Mouse (Mus musculus): ENCODE results near the gene Aff3.

Aff3 gene

DNA sequence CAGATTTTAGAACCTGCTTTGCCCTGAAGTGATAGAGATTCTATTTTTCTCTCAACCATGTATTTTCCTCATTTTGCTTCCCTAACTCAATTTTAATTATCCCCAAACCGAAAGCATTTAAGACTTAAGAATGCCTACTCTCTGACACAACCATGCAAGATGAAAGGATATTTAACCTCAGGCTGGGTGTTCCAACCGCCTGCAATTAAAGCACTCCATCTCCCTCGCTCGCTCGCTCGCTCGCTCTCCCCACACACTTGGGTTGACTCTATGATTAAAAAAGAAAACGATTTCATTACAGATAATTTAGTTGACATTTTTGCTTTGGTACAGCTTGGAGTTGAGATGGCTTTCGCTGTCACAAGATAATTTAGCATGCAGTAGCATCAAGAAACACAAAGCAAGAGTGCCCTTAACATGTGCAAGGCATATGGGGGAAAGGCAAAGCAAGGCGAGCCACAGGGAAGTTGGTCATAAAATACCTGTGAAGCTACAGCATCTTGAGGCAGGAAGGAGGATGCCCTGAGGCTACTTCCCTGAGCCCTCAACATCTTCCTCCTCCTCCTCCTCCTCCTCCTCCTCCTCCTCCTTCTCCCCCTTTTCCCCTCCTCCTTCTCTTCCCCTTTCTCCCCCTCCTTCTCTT is 167.7 kb downstream of the Aff3 start:
- in situ Hi-C loops (cut with MseI, MboI), result no loop called here

DNA sequence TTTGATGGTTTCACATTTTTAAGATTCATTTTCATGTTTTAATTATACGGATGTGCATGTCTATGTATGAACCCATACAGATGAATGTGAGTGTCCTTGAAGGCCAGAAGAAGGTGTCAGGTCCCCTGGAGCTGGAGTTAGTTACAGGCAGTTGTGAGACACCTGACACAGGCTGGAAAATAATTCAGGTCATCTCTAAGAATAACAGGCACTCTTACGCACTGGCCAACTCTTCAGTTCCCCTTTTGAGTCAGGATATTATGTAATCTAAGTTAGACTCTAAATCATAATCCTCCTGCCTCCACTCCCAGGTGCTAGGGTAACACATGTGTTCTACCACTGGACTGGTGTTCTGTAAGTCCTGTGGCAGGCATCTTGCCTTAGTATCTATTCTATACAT is 169.5 kb downstream of the Aff3 start:
- in situ Hi-C loops (cut with MseI, MboI), result no loop called here

DNA sequence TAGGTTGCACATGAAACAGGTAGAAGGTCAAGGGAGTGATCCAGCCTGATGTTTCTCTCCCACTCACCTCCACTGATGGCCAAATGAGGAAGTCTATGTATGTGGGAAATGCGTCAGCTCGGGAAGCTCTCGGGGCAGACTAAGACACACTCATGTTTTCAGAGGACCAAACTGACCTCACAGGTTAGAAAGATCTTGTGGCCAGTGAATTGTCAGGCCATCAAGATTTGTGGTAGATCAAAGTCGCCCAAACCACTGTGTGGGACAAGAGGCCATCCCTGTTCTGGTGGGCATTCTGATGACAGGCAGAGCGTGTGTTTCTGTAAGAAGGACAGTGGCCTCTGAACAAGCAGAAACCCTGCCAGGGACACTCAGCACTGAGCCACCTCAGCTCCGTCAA is 175.0 kb downstream of the Aff3 start:
- in situ Hi-C loops (cut with MseI, MboI), result no loop called here

DNA sequence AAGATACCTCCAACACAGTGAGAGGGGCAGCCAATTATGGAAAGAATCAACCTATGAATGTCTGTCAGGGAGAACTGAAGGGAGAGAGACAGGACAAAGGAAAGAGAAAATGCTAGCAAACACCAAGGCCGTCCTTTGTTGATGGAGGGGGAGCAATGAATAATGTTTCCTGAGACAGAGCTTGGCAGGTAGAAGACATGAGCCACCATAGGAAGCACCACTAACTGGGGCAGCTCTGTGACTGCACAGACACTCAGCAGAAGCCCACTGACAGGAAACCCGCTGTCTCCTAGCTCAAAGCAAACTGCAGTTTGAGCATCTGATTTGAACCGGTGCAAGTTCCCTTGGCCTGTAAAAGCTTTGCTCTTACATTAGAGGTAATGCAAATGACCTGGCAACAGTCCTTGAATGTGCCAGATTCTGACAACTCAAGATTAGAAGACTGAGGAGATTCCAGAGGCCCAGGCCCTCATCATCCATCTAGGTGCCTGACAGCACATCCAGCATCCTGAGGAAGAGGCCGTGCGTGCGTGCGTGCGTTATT is 176.0 kb downstream of the Aff3 start:
- in situ Hi-C loops (cut with MseI, MboI), result no loop called here

DNA sequence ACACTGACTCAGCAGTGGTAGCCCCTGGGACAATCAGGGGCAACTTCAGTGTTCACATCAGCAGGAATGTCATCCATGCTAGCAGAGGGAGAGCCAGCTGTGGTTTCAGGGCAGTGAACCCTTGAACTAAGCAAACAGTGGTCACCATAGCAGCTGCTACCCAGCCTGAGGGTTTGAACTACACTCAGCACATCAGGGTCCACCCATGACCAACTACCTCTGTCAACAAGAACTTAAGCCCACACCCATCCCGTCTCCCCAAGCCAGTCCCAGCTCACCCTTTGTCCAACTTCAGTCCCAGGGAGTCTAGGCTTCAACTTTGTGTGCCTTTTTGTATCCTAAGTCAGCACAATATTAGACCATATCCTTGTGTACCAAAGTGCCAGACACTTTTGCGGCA is 176.9 kb downstream of the Aff3 start:
- in situ Hi-C loops (cut with MseI, MboI), result no loop called here

DNA sequence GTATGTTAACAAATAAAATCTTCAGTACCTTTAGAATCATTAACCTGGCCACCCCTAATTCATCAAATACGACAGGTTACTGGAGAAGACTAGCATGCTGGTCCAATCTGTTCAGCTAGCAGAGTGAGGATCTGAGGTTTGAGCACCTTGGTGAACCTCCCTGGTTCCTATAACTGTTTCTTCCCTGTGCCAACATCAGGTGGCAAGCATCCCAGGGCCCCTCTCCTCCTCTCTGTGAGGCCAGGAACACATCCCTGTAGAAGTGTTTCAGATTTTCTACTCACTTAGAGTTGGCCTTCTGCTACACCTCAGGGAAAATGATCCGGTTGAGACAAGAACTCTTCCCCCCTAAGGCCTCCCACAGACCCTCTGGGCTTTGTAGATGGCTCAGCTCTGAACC is 181.6 kb downstream of the Aff3 start:
- in situ Hi-C loops (cut with MseI, MboI), result no loop called here

DNA sequence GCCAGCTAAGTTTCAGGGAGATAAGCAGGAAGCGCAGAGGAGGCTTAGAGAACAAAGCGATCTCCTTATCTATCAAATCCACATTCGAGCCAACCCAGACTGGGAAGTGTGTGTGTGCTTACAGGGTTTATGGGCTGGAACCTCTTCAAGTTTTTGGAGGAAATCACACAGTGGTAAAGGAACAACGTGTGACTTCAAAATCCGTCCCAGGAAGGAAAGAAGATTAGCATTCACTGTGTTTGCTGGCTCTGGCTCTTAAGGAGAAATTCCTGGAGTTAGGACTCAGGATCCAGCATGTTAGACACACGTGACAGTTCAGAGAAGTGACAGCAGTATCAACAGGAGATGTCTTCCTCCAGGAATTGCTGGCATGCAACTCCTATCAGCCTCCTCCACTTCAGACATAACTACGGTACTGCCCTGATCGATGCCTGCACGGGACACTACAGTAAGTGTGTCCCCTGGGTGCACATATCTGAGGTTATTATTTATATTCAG is 186.5 kb downstream of the Aff3 start:
- in situ Hi-C loops (cut with MseI, MboI), result no loop called here

DNA sequence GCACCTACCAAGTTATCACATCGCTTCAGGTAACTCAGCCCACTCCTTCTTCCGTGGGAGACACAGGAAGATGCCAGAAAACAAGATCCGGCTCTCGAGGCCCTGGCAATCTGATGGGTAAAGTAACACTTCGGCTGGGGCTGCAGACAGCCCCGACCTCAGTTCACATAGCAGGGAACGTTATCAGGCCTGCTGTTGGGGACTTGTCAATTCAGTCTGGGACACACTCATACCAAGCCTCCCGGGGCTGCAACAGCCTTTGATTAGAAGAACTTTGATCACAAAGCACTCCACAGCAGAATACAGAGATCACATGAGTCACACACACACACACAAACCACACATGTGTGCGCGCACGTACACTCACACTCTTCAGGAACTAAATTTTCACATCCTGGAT is 193.9 kb downstream of the Aff3 start:
- in situ Hi-C loops (cut with MseI, MboI), result no loop called here

DNA sequence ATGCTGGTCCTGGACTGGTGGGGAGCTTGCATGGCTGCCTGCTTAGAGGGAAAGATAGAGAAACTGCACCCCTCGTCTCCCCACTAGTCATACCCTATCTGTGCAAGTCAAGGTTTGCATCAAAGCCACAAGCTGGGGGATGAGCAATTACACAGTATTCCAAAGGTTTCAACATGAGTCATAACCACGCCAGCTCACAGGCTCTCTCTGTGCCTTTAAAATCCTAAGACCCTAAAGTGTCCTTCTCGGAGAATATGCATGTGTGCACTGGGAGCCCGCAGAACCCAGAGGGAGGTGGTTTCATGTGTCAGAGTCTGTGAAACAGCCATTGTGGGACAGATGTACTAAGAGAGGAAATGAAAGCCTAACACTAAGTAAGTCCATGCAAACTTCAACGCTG is 194.6 kb downstream of the Aff3 start:
- in situ Hi-C loops (cut with MseI, MboI), result no loop called here

DNA sequence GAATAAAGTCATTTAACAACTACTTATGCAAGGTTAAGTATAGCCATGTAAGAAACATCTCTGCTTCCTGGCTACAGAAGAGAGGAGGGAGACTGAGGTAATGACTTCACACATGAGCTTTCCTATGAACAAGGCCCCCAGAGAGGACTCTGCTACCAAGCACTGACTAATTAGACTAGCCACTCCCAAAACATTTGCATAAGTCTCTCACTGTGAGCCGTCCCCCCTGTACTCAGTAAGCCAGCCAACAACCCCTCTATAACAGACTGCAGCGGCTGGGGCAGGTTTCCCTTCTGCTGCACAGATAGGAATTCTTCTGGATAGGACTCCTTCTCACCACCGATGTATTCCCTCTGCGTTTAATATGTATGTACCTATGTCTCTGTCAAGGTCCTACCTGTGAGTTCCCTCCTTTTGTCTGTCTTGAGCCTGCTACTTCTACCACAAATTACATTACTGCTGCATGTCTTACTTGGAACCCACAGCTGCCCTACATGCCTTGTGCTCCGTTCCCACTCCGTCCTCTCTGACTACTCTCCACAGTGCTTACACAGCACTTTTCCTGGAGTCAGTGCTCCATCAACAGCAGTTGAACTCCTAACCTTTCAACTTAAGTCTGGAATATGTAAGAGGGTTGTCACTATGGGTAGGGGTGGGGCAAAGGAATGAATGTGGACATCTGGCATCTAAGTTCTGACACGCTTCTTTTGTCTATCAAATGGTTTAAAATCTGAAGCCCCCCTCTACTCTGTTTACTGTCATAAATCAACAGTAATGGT is 197.3 kb downstream of the Aff3 start:
- in situ Hi-C loops (cut with MseI, MboI), result no loop called here

DNA sequence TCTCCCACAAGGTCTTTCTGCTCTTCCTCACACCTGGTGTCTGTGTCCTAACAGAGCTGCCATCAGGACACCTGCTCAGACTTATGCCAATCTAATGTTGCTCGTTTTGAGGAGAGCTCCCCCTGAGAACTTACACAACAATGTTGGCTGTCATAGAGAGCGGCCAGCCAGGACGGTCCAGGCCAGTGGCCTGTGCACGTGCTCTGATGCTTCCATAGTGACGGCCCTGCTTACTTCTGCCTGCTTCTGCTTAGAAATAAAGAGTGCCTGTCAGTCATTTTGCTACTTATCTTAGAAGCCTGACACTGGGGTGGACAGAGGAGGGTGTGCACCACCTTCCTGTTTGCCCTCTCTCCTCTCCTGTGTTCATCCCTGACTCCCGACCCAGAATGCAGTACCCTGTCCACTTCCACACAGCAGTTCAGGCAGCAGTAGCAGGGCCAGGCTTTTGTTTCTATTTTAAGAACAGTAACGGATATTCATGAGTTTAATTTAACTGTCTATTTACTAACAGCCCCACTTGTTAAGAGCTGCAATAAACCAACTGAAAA is 208.0 kb downstream of the Aff3 start:
- in situ Hi-C loops (cut with MseI, MboI), result no loop called here

DNA sequence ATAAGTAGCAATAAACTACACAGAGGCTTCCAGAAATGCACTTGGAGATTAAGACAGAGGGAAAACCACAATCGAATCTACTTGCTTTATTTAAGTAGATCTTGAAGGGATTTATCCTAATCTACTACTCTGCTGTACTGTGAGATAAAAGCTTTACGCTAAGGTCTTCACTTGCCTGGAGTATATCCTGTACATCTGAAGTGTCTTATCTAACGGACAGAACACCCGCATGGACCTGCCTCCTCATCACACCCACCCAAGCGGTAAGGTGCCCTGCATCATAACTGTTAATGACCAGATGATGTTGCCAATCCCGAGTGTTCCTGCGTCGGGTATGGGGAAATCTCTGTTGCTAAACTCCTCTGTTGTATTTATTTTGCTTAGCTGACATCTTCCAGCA is 209.8 kb downstream of the Aff3 start:
- in situ Hi-C loops (cut with MseI, MboI), result no loop called here

DNA sequence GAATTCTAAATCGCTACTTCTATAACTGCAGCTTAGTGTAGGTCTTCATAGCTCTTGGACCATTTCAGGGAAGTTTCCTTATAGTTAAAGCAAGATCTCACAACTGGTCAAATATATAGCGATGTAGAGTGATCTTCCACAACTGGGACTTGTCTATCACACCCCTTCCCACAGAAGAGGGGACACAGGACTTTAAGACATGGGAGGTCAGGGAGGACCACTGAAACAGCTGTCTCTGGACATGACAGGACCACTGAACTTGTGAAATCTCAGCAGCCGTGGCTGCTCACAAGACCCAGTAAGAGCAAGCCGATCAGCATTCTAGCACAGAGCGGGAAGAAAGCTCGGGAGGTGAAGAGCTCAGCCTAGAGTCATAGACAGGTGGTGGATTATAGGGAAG is 213.4 kb downstream of the Aff3 start:
- in situ Hi-C loops (cut with MseI, MboI), result no loop called here

DNA sequence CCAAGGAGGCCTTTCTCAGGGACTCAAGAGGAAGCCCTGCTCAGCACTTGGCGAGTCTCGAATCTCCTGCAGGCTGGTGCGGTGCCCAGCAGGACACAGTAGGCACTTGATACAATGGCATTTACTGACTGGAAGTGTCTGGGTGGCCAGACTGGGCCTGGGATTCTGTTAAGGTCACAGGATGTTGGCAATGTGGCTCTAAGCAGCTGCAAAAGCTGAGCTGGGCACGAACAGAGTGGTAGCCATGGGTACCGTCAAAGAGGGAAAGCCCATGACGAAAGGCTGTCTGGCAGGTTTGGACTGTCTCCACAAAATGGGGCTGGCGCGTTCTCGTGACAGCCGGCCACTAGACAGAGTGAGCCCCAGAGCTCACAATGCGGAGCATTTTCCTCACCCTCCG is 214.1 kb downstream of the Aff3 start:
- in situ Hi-C loops (cut with MseI, MboI), result no loop called here

DNA sequence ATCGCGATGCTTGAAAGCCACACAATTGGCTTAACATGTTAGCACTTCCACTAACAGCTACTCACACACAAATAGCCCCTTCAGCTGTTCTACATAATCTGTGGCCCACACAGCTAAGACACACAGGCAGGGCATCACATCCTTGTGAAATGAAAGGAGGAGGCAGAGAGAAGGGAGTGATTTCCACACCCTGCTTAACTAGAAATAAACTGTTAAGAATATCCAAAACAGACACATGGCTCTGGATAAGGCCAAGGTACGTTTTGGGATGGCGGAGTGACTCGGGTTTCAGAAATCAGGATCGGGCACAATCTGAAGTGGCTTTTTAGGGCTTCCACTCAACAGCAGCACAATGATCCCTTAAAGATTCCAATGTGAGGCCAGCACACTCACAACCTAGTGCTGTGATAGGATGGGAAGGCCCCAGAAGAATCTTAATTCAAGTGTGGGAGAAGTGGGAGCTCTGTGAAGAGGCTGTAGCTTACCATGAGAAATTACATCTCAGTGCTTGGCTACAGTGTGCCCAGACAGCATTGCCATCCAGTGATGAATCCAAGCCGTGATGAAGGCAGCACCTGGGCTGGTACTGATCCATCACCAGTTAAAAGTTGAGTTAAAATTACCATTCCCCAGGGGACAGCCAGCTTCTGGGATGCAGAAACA is 214.8 kb downstream of the Aff3 start:
- in situ Hi-C loops (cut with MseI, MboI), result no loop called here

DNA sequence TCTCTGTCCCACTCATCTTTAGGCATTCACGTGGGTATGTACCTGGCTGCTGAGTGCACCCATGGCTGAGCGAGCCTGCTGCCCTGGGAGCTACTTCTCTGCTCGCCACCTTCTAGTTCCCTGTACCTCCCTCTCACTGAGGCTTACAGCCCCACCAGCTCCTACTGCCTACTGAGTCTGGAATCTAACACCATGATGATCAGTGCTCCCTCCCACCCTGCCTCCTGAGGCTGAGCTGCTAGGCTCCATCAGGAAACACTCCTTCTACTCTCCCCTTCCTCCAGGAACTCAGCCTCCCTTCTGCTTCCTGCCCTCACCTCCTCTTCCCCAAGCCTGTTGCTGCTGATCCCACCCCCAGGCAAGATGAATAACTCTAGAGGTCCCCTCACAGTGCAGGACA is 215.9 kb downstream of the Aff3 start:
- in situ Hi-C loops (cut with MseI, MboI), result no loop called here

DNA sequence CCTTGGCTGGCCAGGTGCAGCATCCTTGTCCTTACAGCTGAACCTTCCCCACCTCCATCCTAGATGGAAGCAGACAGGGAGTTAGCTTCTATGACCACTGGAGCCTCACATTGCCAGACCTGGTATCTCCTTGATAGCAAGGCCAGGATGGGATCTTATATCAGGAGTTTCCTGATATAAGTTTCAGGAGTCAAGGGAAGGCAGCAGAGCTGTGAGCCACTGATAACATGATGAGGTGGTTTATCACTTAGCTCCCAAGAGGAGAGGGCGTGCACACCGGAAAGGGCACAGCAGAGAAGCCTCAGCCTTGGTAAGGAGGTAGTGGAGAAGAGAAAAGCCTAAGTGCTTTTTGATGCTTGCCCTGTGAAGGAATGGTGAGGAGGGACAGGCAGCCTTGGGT is 217.2 kb downstream of the Aff3 start:
- in situ Hi-C loops (cut with MseI, MboI), result no loop called here

DNA sequence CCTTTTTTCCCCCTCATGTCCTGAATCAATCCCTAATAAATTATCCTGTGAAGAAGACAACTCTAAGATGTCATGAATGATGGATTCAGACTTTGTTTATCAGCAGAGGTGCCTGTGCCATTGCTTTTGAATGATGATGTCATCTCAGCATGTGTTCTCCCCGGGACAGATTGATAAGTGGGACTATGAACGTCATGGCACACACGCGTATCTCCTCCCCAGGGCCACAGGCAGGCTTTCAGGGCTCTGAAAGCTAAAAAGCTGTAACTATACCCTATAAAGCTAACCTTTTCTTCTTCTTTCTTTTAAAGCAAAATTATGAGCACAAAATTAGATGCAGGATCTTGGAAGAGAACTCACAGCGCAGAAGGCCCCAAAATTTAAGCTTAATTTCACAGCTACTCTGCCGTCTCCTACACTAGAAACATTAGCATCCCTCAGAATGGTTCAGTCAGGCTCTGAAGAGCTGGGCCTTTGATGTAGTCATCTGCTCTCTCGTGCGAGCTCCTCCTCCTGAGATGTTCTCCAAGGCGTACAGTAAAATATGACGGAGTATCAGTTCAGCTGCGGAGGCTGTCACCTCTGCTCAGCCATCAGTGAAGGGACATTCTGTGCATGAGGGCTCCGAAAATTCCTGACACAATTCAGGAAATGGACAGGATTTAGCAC is 218.5 kb downstream of the Aff3 start:
- in situ Hi-C loops (cut with MseI, MboI), result no loop called here

DNA sequence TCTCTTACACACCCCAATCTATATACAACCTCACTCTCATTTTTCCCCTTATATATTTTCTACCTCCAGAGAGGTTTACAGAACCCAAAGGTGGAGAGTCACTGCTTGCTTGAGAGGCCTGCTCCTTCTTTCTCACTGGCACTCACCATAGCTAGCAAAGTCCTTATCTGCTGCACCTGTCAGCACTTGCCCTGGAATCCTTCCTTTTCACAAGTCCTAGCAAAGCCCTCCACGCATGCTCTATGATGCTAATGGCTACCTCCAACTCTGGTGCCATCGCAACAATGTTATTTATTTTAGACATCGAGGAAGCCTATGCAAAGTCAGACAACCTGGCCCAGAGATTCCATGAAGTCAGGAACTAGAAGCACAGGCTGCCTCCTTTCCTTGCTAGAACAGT is 221.9 kb downstream of the Aff3 start:
- in situ Hi-C loops (cut with MseI, MboI), result no loop called here

DNA sequence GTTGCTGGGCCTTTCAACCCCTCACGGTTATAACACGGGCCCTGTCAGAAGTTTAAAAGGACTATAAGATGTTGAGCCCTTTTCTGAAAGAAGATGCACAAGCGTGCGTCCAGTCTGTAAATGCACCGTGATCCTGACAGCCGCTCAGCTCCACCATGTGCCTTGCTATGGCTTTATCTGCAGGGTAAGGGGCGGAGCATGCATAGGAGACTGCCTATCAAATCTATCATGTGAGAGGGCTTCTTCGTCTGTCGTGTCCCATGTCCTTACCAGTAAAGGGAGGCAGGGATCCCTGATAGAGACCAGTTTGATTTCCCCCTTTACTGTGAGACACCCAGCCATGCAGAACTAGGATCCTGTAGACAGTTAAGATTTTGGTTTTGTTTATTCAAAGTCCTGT is 222.3 kb downstream of the Aff3 start:
- in situ Hi-C loops (cut with MseI, MboI), result no loop called here

DNA sequence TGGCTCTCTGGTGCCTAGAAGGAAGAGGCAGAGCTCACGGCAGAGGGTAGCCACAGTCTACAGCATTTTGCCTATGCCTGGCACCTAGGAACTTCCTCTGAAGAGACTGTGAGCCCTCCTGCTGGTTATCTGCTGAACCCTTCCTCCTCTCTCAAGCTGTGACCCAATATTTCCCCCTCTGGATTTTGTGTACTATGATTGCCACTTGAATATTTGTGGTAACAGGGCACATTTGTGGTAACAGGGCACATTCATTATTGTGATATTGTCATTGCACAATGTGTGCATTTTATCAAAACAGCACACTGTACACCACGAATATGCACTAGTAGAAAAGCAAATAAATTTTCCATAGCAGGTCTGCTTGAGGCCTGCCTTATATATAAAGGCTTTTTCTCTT is 223.0 kb downstream of the Aff3 start:
- in situ Hi-C loops (cut with MseI, MboI), result no loop called here

DNA sequence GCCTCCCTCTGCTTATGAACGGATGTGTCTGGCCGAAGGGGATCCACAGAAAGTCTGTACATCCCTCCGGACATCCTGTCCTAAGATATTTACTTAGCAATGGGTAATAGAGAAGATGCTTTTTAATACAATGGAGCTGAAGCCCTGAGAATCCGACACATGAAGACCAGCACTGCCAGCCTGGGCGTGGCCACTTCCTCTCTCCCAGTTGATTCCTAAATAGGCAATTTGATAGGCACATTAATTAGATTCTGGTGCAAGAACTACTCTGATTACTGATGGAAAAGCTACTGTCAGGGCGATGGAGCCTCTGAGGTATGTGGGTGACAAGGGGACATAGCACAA is 224.3 kb downstream of the Aff3 start:
- in situ Hi-C loops (cut with MseI, MboI), result no loop called here
